Mouse (Mus musculus) stomach, postnatal 0 days (tissue): ENCODE data around the gene Ralgapa2. TPM values are rescaled to one million over a fixed set of nuclear protein-coding genes. Genes with fewer than 3 reads are reported as not detected.

Experiments
- ATAC-seq: fragments of 200-750 bp; cut with Nextera tagmentation; 2 replicates; pipeline ENCODE4 v1.8.0; 2017; ENCODE audit not compliant: low FRiP score, low TSS enrichment
- DNase-seq: peaks from one replicate; pipeline ENCODE4 v3.0.0-alpha.2; 2016; ENCODE audit warnings: low spot score
- H3K27ac ChIP-seq: fragments of 300-500 bp; sonication (generic); replicated peaks from 2 replicates; pipeline ENCODE4 v1.5.1; 2014; ENCODE audit warnings: mild to moderate bottlenecking, control low read depth
- H3K27me3 ChIP-seq: fragments of 300-500 bp; sonication (generic); 2 replicates; pipeline ENCODE4 v1.6.1; 2014; ENCODE audit warnings: low read length; ENCODE audit not compliant: control insufficient read depth, insufficient read depth
- H3K36me3 ChIP-seq: fragments of 300-500 bp; sonication (generic); 2 replicates; pipeline ENCODE4 v1.6.1; 2014; ENCODE audit warnings: low read length, mixed read lengths; ENCODE audit not compliant: control insufficient read depth, insufficient read depth
- H3K4me1 ChIP-seq: fragments of 300-500 bp; sonication (generic); replicated peaks from 2 replicates; pipeline ENCODE4 v1.6.1; 2014; ENCODE audit warnings: antibody characterized with exemption; ENCODE audit not compliant: control insufficient read depth, insufficient read depth
- H3K4me2 ChIP-seq: fragments of 300-500 bp; sonication (generic); replicated peaks from 2 replicates; pipeline ENCODE4 v1.6.1; 2014; ENCODE audit warnings: low read depth, mild to moderate bottlenecking, control low read depth, moderate library complexity
- H3K4me3 ChIP-seq: fragments of 300-500 bp; sonication (generic); 2 replicates; pipeline ENCODE4 v1.5.1; 2014; ENCODE audit warnings: low read depth, low read length, control low read depth
- H3K9ac ChIP-seq: fragments of 300-500 bp; sonication (generic); 2 replicates; pipeline ENCODE4 v1.6.1; 2014; ENCODE audit warnings: mild to moderate bottlenecking, low read length, control low read depth, mixed read lengths
- H3K9me3 ChIP-seq: fragments of 300-500 bp; sonication (generic); 2 replicates; pipeline ENCODE4 v1.6.1; 2016; ENCODE audit warnings: low read length; ENCODE audit not compliant: control insufficient read depth
- CTCF ChIP-seq: IDR thresholded peaks from 2 replicates; pipeline ENCODE4 v1.5.1; 2016; ENCODE audit warnings: antibody characterized with exemption, low read depth, mild to moderate bottlenecking, moderate library complexity
- EP300 ChIP-seq: optimal IDR thresholded peaks from 2 replicates; pipeline ENCODE3; 2016; ENCODE audit warnings: antibody characterized with exemption
- WGBS: fragments of 180-500 bp; shearing (Covaris S2); extraction: QIAGEN DNeasy Blood & Tissue Kit; methylation state at CpG from one replicate; pipeline ENCODE4 v1.1.7; 2014; 5-methylcytosine and 5-hydroxymethylcytosine counted together
- polyA plus RNA-seq: library from polyadenylated mRNA; unstranded; fragments of >200 nt; fragmentation: Nextera tagmentation; extraction: Ambion mirVana; gene quantifications from 2 replicates; pipeline ENCODE4 v1.2.1, GENCODE M21; 2015

Ralgapa2 gene
- polyA plus RNA-seq, 1 experiment from 2014 or later = 3.1 TPM

- WGBS = 54% methylated on average over 2 of the region's 2 CpGs
- Histone ChIP-seq H3K9ac (no peak overlapping the region), H3K27ac (no peak overlapping the region), H3K27me3 (no peaks in the 10 kb centered on the region), H3K4me1 (no peaks in the 10 kb centered on the region), H3K36me3 (no peaks in the 10 kb centered on the region), H3K4me2 (no peak overlapping the region), H3K4me3 (no peak overlapping the region), H3K9me3 (no peaks in the 10 kb centered on the region)
- TF ChIP-seq EP300 (no peak), CTCF (no peak)
- DNase-seq = no peak
- ATAC-seq = no peak
Measured at GRCm38 (mm10) chr2:146322770-146323169, 189.4 kb downstream of the Ralgapa2 start.

GRCm38 (mm10) chr2:146322019-146322418 lies 190.1 kb downstream of the Ralgapa2 start:
- ATAC-seq = no peak

GRCm38 (mm10) chr2:146320666-146321065 lies 191.5 kb downstream of the Ralgapa2 start:
- no peak overlapping the region for H3K9ac ChIP-seq
- WGBS = 87% methylated on average over 2 of the region's 2 CpGs
- no peak overlapping the region for H3K4me3 ChIP-seq
- no peak for TF ChIP-seq CTCF
- no peak overlapping the region for H3K27ac ChIP-seq
- H3K27me3 ChIP-seq = no peaks in the 10 kb centered on the region
- DNase-seq (no peak), ATAC-seq (no peak)
- no peaks in the 10 kb centered on the region for H3K9me3 ChIP-seq
- H3K4me1 ChIP-seq = no peaks in the 10 kb centered on the region
- no peak overlapping the region for H3K4me2 ChIP-seq
- no peaks in the 10 kb centered on the region for H3K36me3 ChIP-seq

More at GRCm38 (mm10) chr2:146322019-146322418, 190.1 kb downstream of the Ralgapa2 start:
- Histone ChIP-seq H3K4me3 (no peak overlapping the region), H3K4me2 (no peak overlapping the region), H3K27ac (no peak overlapping the region), H3K36me3 (no peaks in the 10 kb centered on the region), H3K4me1 (no peaks in the 10 kb centered on the region), H3K27me3 (no peaks in the 10 kb centered on the region), H3K9ac (no peak overlapping the region), H3K9me3 (no peaks in the 10 kb centered on the region)
- 81% methylated on average over 2 of the region's 2 CpGs for WGBS
- DNase-seq = no peak
- TF ChIP-seq CTCF (no peak), EP300 (no peak)

- H3K4me3 ChIP-seq = no peak overlapping the region
- WGBS = 63% methylated on average over 5 of the region's 5 CpGs
- H3K36me3 ChIP-seq = no peaks in the 10 kb centered on the region
- TF ChIP-seq CTCF (no peak), EP300 (no peak)
- ATAC-seq (no peak), DNase-seq (no peak)
- H3K9me3 ChIP-seq = no peaks in the 10 kb centered on the region
- no peaks in the 10 kb centered on the region for H3K27me3 ChIP-seq
- no peaks in the 10 kb centered on the region for H3K4me1 ChIP-seq
- no peak overlapping the region for H3K4me2 ChIP-seq
- H3K27ac ChIP-seq = no peak overlapping the region
- no peak overlapping the region for H3K9ac ChIP-seq
Measured at GRCm38 (mm10) chr2:146314751-146315150, 197.4 kb downstream of the Ralgapa2 start.

- TF ChIP-seq CTCF = no peak
- no peak for TF ChIP-seq EP300
- DNase-seq (no peak), ATAC-seq (no peak)
- 85% methylated on average over 4 of the region's 4 CpGs for WGBS
- H3K27ac ChIP-seq = no peak overlapping the region
- no peak overlapping the region for H3K4me3 ChIP-seq
- no peaks in the 10 kb centered on the region for H3K4me1 ChIP-seq
- H3K4me2 ChIP-seq = no peak overlapping the region
- H3K36me3 ChIP-seq = no peaks in the 10 kb centered on the region
- no peak overlapping the region for H3K9ac ChIP-seq
- no peaks in the 10 kb centered on the region for H3K27me3 ChIP-seq
- H3K9me3 ChIP-seq = no peaks in the 10 kb centered on the region
Measured at GRCm38 (mm10) chr2:146313811-146314210, 198.3 kb downstream of the Ralgapa2 start.

GRCm38 (mm10) chr2:146310760-146311159 lies 201.4 kb downstream of the Ralgapa2 start:
- Histone ChIP-seq H3K9me3 (no peaks in the 10 kb centered on the region), H3K27ac (no peak overlapping the region), H3K36me3 (no peaks in the 10 kb centered on the region), H3K4me2 (no peak overlapping the region), H3K9ac (no peak overlapping the region), H3K4me1 (no peaks in the 10 kb centered on the region), H3K27me3 (no peaks in the 10 kb centered on the region), H3K4me3 (no peak overlapping the region)
- 78% methylated on average over 3 of the region's 3 CpGs for WGBS
- no peak for TF ChIP-seq CTCF
- TF ChIP-seq EP300 = no peak
- DNase-seq = no peak
- no peak for ATAC-seq

GRCm38 (mm10) chr2:146310291-146310690 lies 201.9 kb downstream of the Ralgapa2 start:
- WGBS = 37% methylated on average over 6 of the region's 6 CpGs
- no peaks in the 10 kb centered on the region for H3K4me1 ChIP-seq
- no peaks in the 10 kb centered on the region for H3K9me3 ChIP-seq
- H3K36me3 ChIP-seq = no peaks in the 10 kb centered on the region
- H3K27ac ChIP-seq = no peak overlapping the region
- H3K27me3 ChIP-seq = no peaks in the 10 kb centered on the region
- TF ChIP-seq CTCF (no peak; the same call in 1 of the 2 replicates), EP300 (no peak)
- H3K4me2 ChIP-seq = no peak overlapping the region
- H3K9ac ChIP-seq = no peak overlapping the region
- DNase-seq (no peak), ATAC-seq (no peak)
- H3K4me3 ChIP-seq = no peak overlapping the region
